Mouse (Mus musculus): Measurements from ENCODE around the gene Hoxd11.

GRCm38 (mm10) chr2:74676376-74677052 is 2.8 kb upstream of the Hoxd11 start:
- TF ChIP-seq CTCF (IDR thresholded peaks at IDR 0.05; ENCODE audit: insufficient read depth, low read length) (no peak), POLR2A (IDR thresholded peaks at IDR 0.05; ENCODE audit: borderline replicate concordance, extremely low read depth, low read depth, low read length) (no peak)
